Mouse (Mus musculus) kidney, postnatal 0 days (tissue): ENCODE measurements around the gene Has3. TPM values are rescaled to one million over a fixed set of nuclear protein-coding genes. Genes with fewer than 3 reads are reported as not detected.
"Not testable (repeated sequence)": the region's sequence is repeated elsewhere in the genome, so short reads cannot be mapped to it uniquely, and the experiment has no call there.

Experiments used
- ATAC-seq: fragments of 200-750 bp; cut with Nextera tagmentation; replicated peaks from 2 replicates; pipeline ENCODE4 v1.8.0; 2017; ENCODE audit warnings: low read depth, moderate number of reproducible peaks, moderate TSS enrichment, moderate library complexity; ENCODE audit not compliant: low FRiP score
- DNase-seq: peaks from one replicate; pipeline ENCODE4 v3.0.0-alpha.2; 2016; ENCODE audit warnings: low spot score
- H3K27ac ChIP-seq: fragments of 300-500 bp; sonication (generic); 2 replicates; pipeline ENCODE4 v1.5.1; 2014; ENCODE audit warnings: mild to moderate bottlenecking
- H3K27me3 ChIP-seq: fragments of 300-500 bp; sonication (generic); 2 replicates; pipeline ENCODE4 v1.6.1; 2014; ENCODE audit warnings: low read length, mixed read lengths; ENCODE audit not compliant: insufficient read depth
- H3K36me3 ChIP-seq: fragments of 300-500 bp; sonication (generic); 2 replicates; pipeline ENCODE4 v1.6.1; 2014; ENCODE audit warnings: low read length, mixed read lengths; ENCODE audit not compliant: insufficient read depth
- H3K4me1 ChIP-seq: fragments of 300-500 bp; sonication (generic); replicated peaks from 2 replicates; pipeline ENCODE4 v1.6.1; 2014; ENCODE audit warnings: antibody characterized with exemption, low read length, mixed read lengths; ENCODE audit not compliant: insufficient read depth
- H3K4me2 ChIP-seq: fragments of 300-500 bp; sonication (generic); 2 replicates; pipeline ENCODE4 v1.6.1; 2014; ENCODE audit warnings: mild to moderate bottlenecking, low read length, moderate library complexity, mixed read lengths
- H3K4me3 ChIP-seq: fragments of 300-500 bp; sonication (generic); replicated peaks from 2 replicates; pipeline ENCODE4 v1.5.1; 2014; ENCODE audit warnings: low read depth, low read length
- H3K9ac ChIP-seq: fragments of 300-500 bp; sonication (generic); 2 replicates; pipeline ENCODE4 v1.6.1; 2014; ENCODE audit warnings: low read depth, low read length
- H3K9me3 ChIP-seq: fragments of 300-500 bp; sonication (generic); replicated peaks from 2 replicates; pipeline ENCODE4 v1.6.1; 2016; ENCODE audit warnings: low read length, inconsistent platforms, mixed read lengths
- CTCF ChIP-seq: IDR thresholded peaks from 2 replicates; pipeline ENCODE4 v1.5.1; 2016; ENCODE audit warnings: antibody characterized with exemption, low read depth, mild to moderate bottlenecking, moderate library complexity
- WGBS: fragments of 180-500 bp; shearing (Covaris S2); extraction: QIAGEN DNeasy Blood & Tissue Kit; methylation state at CpG from one replicate; pipeline ENCODE4 v1.1.7; 2014; 5-methylcytosine and 5-hydroxymethylcytosine counted together
- polyA plus RNA-seq: library from polyadenylated mRNA; unstranded; fragments of >200 nt; fragmentation: Nextera tagmentation; extraction: Ambion mirVana; gene quantifications from 2 replicates; pipeline ENCODE4 v1.2.1, GENCODE M21; 2015

The Has3 gene
- polyA plus RNA-seq, 1 experiment from 2014 or later: 0.54 TPM

GRCm38 (mm10) chr8:106865354-106865753 is 4.7 kb upstream of the Has3 start:
- no peak overlapping the region for H3K9ac ChIP-seq
- no peaks in the 10 kb centered on the region for H3K27me3 ChIP-seq
- no peak overlapping the region for H3K27ac ChIP-seq
- no peak overlapping the region for H3K4me2 ChIP-seq
- ATAC-seq: no peak
- no peak for TF ChIP-seq CTCF
- H3K36me3 ChIP-seq: no peaks in the 10 kb centered on the region
- no peak overlapping the region for H3K4me3 ChIP-seq
- no peak for DNase-seq
- 77% methylated on average over 9 of the region's 9 CpGs for WGBS
- no peaks in the 10 kb centered on the region for H3K9me3 ChIP-seq
- peaks cover 5% of the 10 kb centered on the region; the same call in 1 of the 2 replicates for H3K4me1 ChIP-seq

- Histone ChIP-seq H3K36me3 (peaks cover 8% of the 10 kb centered on the region; the same call in 1 of the 2 replicates), H3K27me3 (no peaks in the 10 kb centered on the region), H3K4me1 (peaks cover 30% of the 10 kb centered on the region), H3K27ac (no peak overlapping the region), H3K9me3 (no peaks in the 10 kb centered on the region), H3K4me3 (peak overlapping the region; percentile 53), H3K9ac (peak overlapping the region; percentile 60), H3K4me2 (peak overlapping the region; percentile 99)
- DNase-seq (peak; percentile 65), ATAC-seq (peak; percentile 50; the same call in 1 of the 2 replicates)
- TF ChIP-seq CTCF: peak; percentile 47
- under 1% methylated on average over 60 of the region's 63 CpGs for WGBS
These were observed 690 bp downstream of the Has3 start for GRCm38 (mm10) chr8:106870537-106871327.

GRCm38 (mm10) chr8:106871328-106871926 is 1.4 kb downstream of the Has3 start:
- WGBS: 2% methylated on average over 15 of the region's 15 CpGs
- peak; percentile 28 for DNase-seq
- ATAC-seq: peak; percentile 19; the same call in 1 of the 2 replicates
- Histone ChIP-seq H3K4me3 (peak overlapping the region; percentile 53), H3K4me2 (peak overlapping the region; percentile 99), H3K9ac (peak overlapping the region; percentile 60), H3K9me3 (no peaks in the 10 kb centered on the region), H3K4me1 (peaks cover 30% of the 10 kb centered on the region), H3K27ac (no peak overlapping the region), H3K27me3 (no peaks in the 10 kb centered on the region), H3K36me3 (peaks cover 8% of the 10 kb centered on the region; the same call in 1 of the 2 replicates)
- TF ChIP-seq CTCF: no peak

GRCm38 (mm10) chr8:106871931-106872371 is 1.9 kb downstream of the Has3 start:
- 1% methylated on average over 22 of the region's 22 CpGs for WGBS
- DNase-seq: peak; percentile 69

GRCm38 (mm10) chr8:106872454-106873034 is 2.5 kb downstream of the Has3 start:
- ATAC-seq: no peak
- no peaks in the 10 kb centered on the region for H3K9me3 ChIP-seq
- peaks cover 10% of the 10 kb centered on the region; the same call in 1 of the 2 replicates for H3K36me3 ChIP-seq
- peaks cover 30% of the 10 kb centered on the region for H3K4me1 ChIP-seq
- no peak for TF ChIP-seq CTCF
- peak overlapping the region; percentile 53 for H3K4me3 ChIP-seq
- DNase-seq: peak; percentile 20
- H3K4me2 ChIP-seq: peak overlapping the region; percentile 99
- no peak overlapping the region for H3K27ac ChIP-seq
- H3K27me3 ChIP-seq: no peaks in the 10 kb centered on the region
- peak overlapping the region; percentile 60; the same call in 1 of the 2 replicates for H3K9ac ChIP-seq
- WGBS: 9% methylated on average over 8 of the region's 8 CpGs

More at GRCm38 (mm10) chr8:106871931-106872371, 1.9 kb downstream of the Has3 start:
- Histone ChIP-seq H3K4me1 (peaks cover 30% of the 10 kb centered on the region), H3K27ac (no peak overlapping the region), H3K36me3 (peaks cover 8% of the 10 kb centered on the region; the same call in 1 of the 2 replicates), H3K4me2 (peak overlapping the region; percentile 99), H3K4me3 (peak overlapping the region; percentile 53), H3K9me3 (no peaks in the 10 kb centered on the region), H3K27me3 (no peaks in the 10 kb centered on the region), H3K9ac (peak overlapping the region; percentile 60)
- TF ChIP-seq CTCF: peak; percentile 39; the same call in 1 of the 2 replicates
- ATAC-seq: peak; percentile 78

GRCm38 (mm10) chr8:106880121-106880707 is 10.2 kb downstream of the Has3 start:
- no peak overlapping the region for H3K4me3 ChIP-seq
- TF ChIP-seq CTCF: no peak
- DNase-seq: no peak
- H3K4me1 ChIP-seq: no peaks in the 10 kb centered on the region
- H3K27me3 ChIP-seq: no peaks in the 10 kb centered on the region
- WGBS: 85% methylated on average over 8 of the region's 8 CpGs
- no peak overlapping the region for H3K9ac ChIP-seq
- no peak overlapping the region for H3K4me2 ChIP-seq
- no peak for ATAC-seq
- H3K27ac ChIP-seq: no peak overlapping the region
- no peaks in the 10 kb centered on the region for H3K9me3 ChIP-seq
- H3K36me3 ChIP-seq: peaks cover 32% of the 10 kb centered on the region

- peaks cover 40% of the 10 kb centered on the region for H3K36me3 ChIP-seq
- WGBS: 73% methylated on average over 11 of the region's 11 CpGs
- DNase-seq: not testable (repeated sequence)
These were observed 14.1 kb downstream of the Has3 start for GRCm38 (mm10) chr8:106884094-106884493.

GRCm38 (mm10) chr8:106884826-106885400 is 14.9 kb downstream of the Has3 start:
- H3K9me3 ChIP-seq, H3K9ac ChIP-seq, ATAC-seq, H3K27me3 ChIP-seq, H3K27ac ChIP-seq, DNase-seq, H3K4me3 ChIP-seq, H3K4me1 ChIP-seq, H3K4me2 ChIP-seq: not testable (repeated sequence)
- WGBS: 81% methylated on average over 4 of the region's 4 CpGs
- peaks cover 34% of the 10 kb centered on the region for H3K36me3 ChIP-seq

More at GRCm38 (mm10) chr8:106884094-106884493, 14.1 kb downstream of the Has3 start:
- H3K4me3 ChIP-seq, H3K27ac ChIP-seq, H3K27me3 ChIP-seq, H3K4me2 ChIP-seq, ATAC-seq, H3K4me1 ChIP-seq, H3K9me3 ChIP-seq, H3K9ac ChIP-seq: not testable (repeated sequence)
